Mouse (Mus musculus) heart, postnatal 10 days (tissue): ENCODE results near the gene Gls. TPM values are rescaled to one million over a fixed set of nuclear protein-coding genes. Genes with fewer than 3 reads are reported as not detected.
A peak's percentile ranks its signal among the peaks of the same experiment; 100 is the strongest.

Experiments
- DNase-seq, 2 experiments: peaks; one replicate each; pipeline ENCODE4 v3.0.0; 2021
- intact Hi-C: fragments of 180-260 bp; cut with DNase I; formaldehyde crosslinking; loops from one replicate; pipeline ENCODE4 v1.15.1; 2025
- total RNA-seq, 2 experiments: library from RNA; stranded (reverse); gene quantifications; 2 replicates each; pipeline ENCODE4 v1.2.3; 2021

Gene Gls
- total RNA-seq, 2 experiments from 2014 or later, result 99.5 to 101 TPM

- DNase-seq, result no peak
- intact Hi-C loops, result no loop called here
These were observed 74.3 kb downstream of the Gls start for GRCm38 (mm10) chr1:52158490-52159381.

GRCm38 (mm10) chr1:52158040-52158439 lies 75.0 kb downstream of the Gls start:
- no peak for DNase-seq
- intact Hi-C loops, result no loop called here

GRCm38 (mm10) chr1:52156351-52156750 lies 76.7 kb downstream of the Gls start:
- DNase-seq, result no peak
- intact Hi-C loops, result no loop called here

- no peak for DNase-seq
- intact Hi-C loops, result no loop called here
These were observed 78.1 kb downstream of the Gls start for GRCm38 (mm10) chr1:52154890-52155289.

- intact Hi-C loops, result no loop called here
- DNase-seq, result no peak
These were observed 80.1 kb downstream of the Gls start for GRCm38 (mm10) chr1:52152936-52153335.

GRCm38 (mm10) chr1:52152369-52152768 lies 80.7 kb downstream of the Gls start:
- DNase-seq, result peak; percentile 32 to 36
- intact Hi-C loops, result no loop called here

- DNase-seq, result no peak
- intact Hi-C loops, result no loop called here
These were observed 81.9 kb downstream of the Gls start for GRCm38 (mm10) chr1:52151166-52151565.

GRCm38 (mm10) chr1:52150676-52151075 lies 82.4 kb downstream of the Gls start:
- intact Hi-C loops, result no loop called here
- DNase-seq, result peak; percentile 35 to 41

- peak; percentile 57 to 61 for DNase-seq
- intact Hi-C loops, result loop anchor here (5.0 to 10.0 kb wide), 4 partner anchors 82 to 595 kb away; partner anchors contain the start of genes Gls and Nemp2
These were observed 83.1 kb downstream of the Gls start for GRCm38 (mm10) chr1:52149934-52150346.

GRCm38 (mm10) chr1:52148696-52149095 lies 84.3 kb downstream of the Gls start:
- intact Hi-C loops, result loop anchor here (5.0 to 10.0 kb wide), 4 partner anchors 84 to 596 kb away; partner anchors contain the start of genes Gls and Nemp2
- no peak for DNase-seq

- intact Hi-C loops, result loop anchor here (5.0 to 10.0 kb wide), 4 partner anchors 84 to 597 kb away; partner anchors contain the start of genes Gls and Nemp2
These were observed 84.9 kb downstream of the Gls start for GRCm38 (mm10) chr1:52148178-52148577.

GRCm38 (mm10) chr1:52147431-52147830 lies 85.6 kb downstream of the Gls start:
- intact Hi-C loops, result loop anchor here (1.0 to 10.0 kb wide), 5 partner anchors 85 to 597 kb away; partner anchors contain the start of genes Gls and Nemp2

More at GRCm38 (mm10) chr1:52148178-52148577, 84.9 kb downstream of the Gls start:
- DNase-seq, result no peak

GRCm38 (mm10) chr1:52146214-52146970 lies 86.6 kb downstream of the Gls start:
- intact Hi-C loops, result loop anchor here (1.0 to 10.0 kb wide), 5 partner anchors 86 to 598 kb away; partner anchors contain the start of genes Gls and Nemp2

More at GRCm38 (mm10) chr1:52147431-52147830, 85.6 kb downstream of the Gls start:
- no peak for DNase-seq

GRCm38 (mm10) chr1:52144907-52145306 lies 88.1 kb downstream of the Gls start:
- intact Hi-C loops, result loop anchor here (5.0 to 10.0 kb wide), 4 partner anchors 87 to 600 kb away; partner anchors contain the start of genes Gls and Nemp2
- DNase-seq, result no peak

More at GRCm38 (mm10) chr1:52146214-52146970, 86.6 kb downstream of the Gls start:
- peak; percentile 72 to 77 for DNase-seq

- intact Hi-C loops, result loop anchor here (10.0 kb wide), 2 partner anchors 351 to 601 kb away; no protein-coding TSS in a partner anchor
- DNase-seq, result no peak
These were observed 89.4 kb downstream of the Gls start for GRCm38 (mm10) chr1:52143596-52144156.

GRCm38 (mm10) chr1:52143191-52143590 lies 89.8 kb downstream of the Gls start:
- intact Hi-C loops, result loop anchor here (10.0 kb wide), 2 partner anchors 352 to 602 kb away; no protein-coding TSS in a partner anchor
- no peak for DNase-seq

- DNase-seq, result no peak
- intact Hi-C loops, result loop anchor here (10.0 kb wide), 2 partner anchors 353 to 603 kb away; no protein-coding TSS in a partner anchor
These were observed 90.9 kb downstream of the Gls start for GRCm38 (mm10) chr1:52142117-52142516.

GRCm38 (mm10) chr1:52141482-52141881 lies 91.5 kb downstream of the Gls start:
- no peak for DNase-seq
- intact Hi-C loops, result loop anchor here (10.0 kb wide), 2 partner anchors 353 to 603 kb away; no protein-coding TSS in a partner anchor

- intact Hi-C loops, result loop anchor here (10.0 kb wide), 2 partner anchors 354 to 604 kb away; no protein-coding TSS in a partner anchor
- no peak for DNase-seq
These were observed 92.5 kb downstream of the Gls start for GRCm38 (mm10) chr1:52140534-52140933.

- no peak for DNase-seq
- intact Hi-C loops, result no loop called here
These were observed 95.7 kb downstream of the Gls start for GRCm38 (mm10) chr1:52137292-52137691.
